Mouse (Mus musculus): ENCODE results near the gene Gm853. TPM values are rescaled to one million over a fixed set of nuclear protein-coding genes. Genes with fewer than 3 reads are reported as not detected.
A peak's percentile ranks its signal among the peaks of the same experiment; 100 is the strongest.

The Gm853 gene
- total RNA-seq, 4 experiments from 2014 or later = not detected

GRCm38 (mm10) chr4:130173911-130174311, 48.3 kb downstream of the Gm853 start:
- no peak for DNase-seq

- DNase-seq = no peak
Measured at GRCm38 (mm10) chr4:130173060-130173822, 49.0 kb downstream of the Gm853 start.

GRCm38 (mm10) chr4:130171951-130172765, 50.0 kb downstream of the Gm853 start:
- DNase-seq = peak; percentile 78

- no peak for DNase-seq
Measured at GRCm38 (mm10) chr4:130170362-130170761, 51.8 kb downstream of the Gm853 start.

- DNase-seq = no peak
Measured at GRCm38 (mm10) chr4:130169411-130169971, 52.7 kb downstream of the Gm853 start.

GRCm38 (mm10) chr4:130168280-130169183, 53.7 kb downstream of the Gm853 start:
- DNase-seq = peak; percentile 93

GRCm38 (mm10) chr4:130167814-130168213, 54.4 kb downstream of the Gm853 start:
- DNase-seq = no peak

GRCm38 (mm10) chr4:130167321-130167720, 54.9 kb downstream of the Gm853 start:
- no peak for DNase-seq

- DNase-seq = no peak
Measured at GRCm38 (mm10) chr4:130166592-130166991, 55.6 kb downstream of the Gm853 start.

- DNase-seq = no peak
Measured at GRCm38 (mm10) chr4:130166061-130166460, 56.1 kb downstream of the Gm853 start.

GRCm38 (mm10) chr4:130164121-130164520, 58.1 kb downstream of the Gm853 start:
- no peak for DNase-seq

GRCm38 (mm10) chr4:130163391-130163861, 58.8 kb downstream of the Gm853 start:
- peak; percentile 80 for DNase-seq

- no peak for DNase-seq
Measured at GRCm38 (mm10) chr4:130161349-130161748, 60.9 kb downstream of the Gm853 start.

Other genes starting within 250 kb of the Gm853 start
- gene Adgrb2, start 237.5 kb downstream of the Gm853 start, total RNA-seq (2022) = 10 to 100 TPM; 26.8 to 55.8 (median 42.2) TPM
- gene Col16a1, start 174.6 kb downstream of the Gm853 start, total RNA-seq (2022) = 10 to 100 TPM in 3 of 4 experiments, 1 to 10 TPM in 1; 10.0 to 31.9 (median 19.9) TPM
- 10 to 100 TPM; 81.1 to 93.8 (median 85.9) TPM for gene Pef1, start 119.8 kb downstream of the Gm853 start, total RNA-seq (2022)
- 1 to 10 TPM in 2 of 4 experiments, under 1 TPM in 2; 0.49 to 1.9 (median 1.3) TPM for gene Hcrtr1, start 83.0 kb downstream of the Gm853 start, total RNA-seq (2022)
- 100 to 1,000 TPM in 2 of 4 experiments, 10 to 100 TPM in 2; 80.9 to 133 (median 107) TPM for gene Tinagl1, start 47.3 kb downstream of the Gm853 start, total RNA-seq (2022)
- gene Serinc2, start 56.8 kb upstream of the Gm853 start, total RNA-seq (2022) = 1 to 10 TPM; 1.2 to 3.2 (median 1.4) TPM
- gene Fabp3, start 86.2 kb upstream of the Gm853 start, total RNA-seq (2022) = 10 to 100 TPM in 3 of 4 experiments, 1 to 10 TPM in 1; 10.0 to 66.6 (median 44.7) TPM
- under 1 TPM in 1 of 4 experiments, not detected in 3; 0.86 TPM for gene Gm10570, start 86.3 kb upstream of the Gm853 start, total RNA-seq (2022)
- gene Zcchc17, start 137.5 kb upstream of the Gm853 start, total RNA-seq (2022) = 10 to 100 TPM; 40.8 to 55.8 (median 48.3) TPM
- gene Snrnp40, start 137.7 kb upstream of the Gm853 start, total RNA-seq (2022) = 10 to 100 TPM; 35.7 to 41.7 (median 37.4) TPM